Mouse (Mus musculus): ENCODE measurements around the gene Fastk. TPM values are rescaled to one million over a fixed set of nuclear protein-coding genes. Genes with fewer than 3 reads are reported as not detected.

Gene Fastk
- polyA plus RNA-seq, 1 experiment, result 148 TPM

DNA sequence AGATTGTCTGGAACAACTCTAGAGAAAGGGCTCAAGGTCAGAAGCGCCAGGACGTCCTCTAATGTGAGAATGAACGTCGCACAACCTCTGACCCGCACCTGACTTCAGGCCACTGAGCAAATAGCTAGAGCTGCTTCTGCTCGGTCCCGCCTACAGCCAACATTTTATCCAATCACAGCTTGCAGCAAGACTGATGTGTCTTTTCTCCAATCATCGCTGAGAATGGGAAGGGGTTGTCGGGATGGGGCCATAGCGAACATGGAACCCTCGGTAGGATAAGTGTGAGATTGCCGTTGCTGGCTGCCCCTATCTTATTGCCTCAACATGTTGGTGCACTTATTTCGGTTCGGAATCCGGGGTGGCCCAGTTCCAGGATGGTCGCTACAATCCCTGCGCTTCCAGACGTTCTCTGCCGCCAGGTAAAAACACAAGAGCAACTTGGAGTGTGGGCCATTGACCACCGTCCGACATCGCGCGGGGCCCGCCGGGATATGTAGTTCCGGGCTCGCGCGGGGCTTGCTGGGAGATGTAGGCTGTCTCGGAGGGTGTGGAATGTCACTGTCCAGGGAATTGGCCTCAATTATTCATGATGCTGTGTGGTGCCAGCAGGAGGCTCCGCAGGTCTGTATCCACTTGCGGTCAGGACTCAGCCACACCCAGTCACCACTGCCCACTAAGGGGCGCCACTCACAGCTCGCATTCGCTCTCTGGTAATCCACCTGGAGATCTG lies 50.8 kb downstream of the Fastk start:
- Histone ChIP-seq H3K4me3 (ENCODE audit: insufficient read depth, low read depth, low read length) (peak overlapping the region; percentile 76), H3K4me1 (ENCODE audit: control insufficient read depth, insufficient read depth, insufficient read length, low read length) (peaks cover 2% of the 10 kb centered on the region; the same call in 1 of the 2 replicates), H3K27ac (replicated peaks; ENCODE audit: low read depth, low read length) (peak overlapping the region; percentile 94)

DNA sequence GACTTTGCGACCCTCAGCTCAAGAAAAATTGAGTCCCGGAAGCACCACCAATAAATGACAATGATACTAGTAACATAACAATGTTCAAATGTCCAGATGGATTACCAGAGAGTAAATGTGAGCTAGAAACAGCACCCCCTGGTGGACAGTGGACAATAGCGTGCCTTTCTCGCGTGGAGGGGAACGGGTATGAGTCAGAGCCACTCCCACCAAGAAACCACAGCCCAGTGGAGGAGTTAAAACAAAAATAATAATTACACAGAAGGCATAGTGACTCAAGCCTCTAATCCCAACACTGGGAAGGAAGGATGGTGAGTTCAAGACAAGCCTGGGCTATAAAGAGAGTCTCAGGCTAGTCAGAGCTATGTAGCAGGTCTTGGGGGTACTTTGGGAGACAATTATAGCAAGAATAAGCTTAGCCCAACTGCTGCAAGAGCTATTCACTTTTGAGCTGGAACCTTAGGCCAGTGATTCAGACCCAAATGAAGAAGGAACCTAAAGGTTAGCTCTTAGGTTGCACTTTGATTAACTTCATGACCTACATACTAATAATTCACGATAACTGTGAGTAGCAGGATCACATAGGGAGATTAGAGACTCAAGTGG lies 51.6 kb downstream of the Fastk start, which contains the start of gene Abcb8:
Gene Abcb8, plus strand, starts transcription at position 272 of the 606 bp plus-strand sequence.
- Histone ChIP-seq H3K27ac (replicated peaks; ENCODE audit: low read depth, low read length) (peak within 1 kb of the TSS; percentile 94), H3K4me3 (ENCODE audit: insufficient read depth, low read depth, low read length) (peak within 1 kb of the TSS; percentile 76), H3K4me1 (ENCODE audit: control insufficient read depth, insufficient read depth, insufficient read length, low read length) (peaks cover 2% of the 10 kb centered on the region)

- Histone ChIP-seq H3K4me3 (ENCODE audit: insufficient read depth, low read depth, low read length) (no peak overlapping the region), H3K27ac (replicated peaks; ENCODE audit: low read depth, low read length) (no peak overlapping the region), H3K4me1 (ENCODE audit: control insufficient read depth, insufficient read depth, insufficient read length, low read length) (peaks cover 2% of the 10 kb centered on the region)
These were observed 52.4 kb downstream of the Fastk start for GRCm38 (mm10) chr5:24392724-24393123.

GRCm38 (mm10) chr5:24391864-24392263 lies 53.2 kb downstream of the Fastk start, which contains the start of gene Atg9b:
Atg9b (minus strand) TSS chr5:24392143.
- H3K4me1 ChIP-seq (ENCODE audit: control insufficient read depth, insufficient read depth, insufficient read length, low read length), result peaks cover 5% of the 10 kb centered on the region
- H3K27ac ChIP-seq (replicated peaks; ENCODE audit: low read depth, low read length), result no peak within 1 kb of the TSS
- H3K4me3 ChIP-seq (ENCODE audit: insufficient read depth, low read depth, low read length), result no peak within 1 kb of the TSS

DNA sequence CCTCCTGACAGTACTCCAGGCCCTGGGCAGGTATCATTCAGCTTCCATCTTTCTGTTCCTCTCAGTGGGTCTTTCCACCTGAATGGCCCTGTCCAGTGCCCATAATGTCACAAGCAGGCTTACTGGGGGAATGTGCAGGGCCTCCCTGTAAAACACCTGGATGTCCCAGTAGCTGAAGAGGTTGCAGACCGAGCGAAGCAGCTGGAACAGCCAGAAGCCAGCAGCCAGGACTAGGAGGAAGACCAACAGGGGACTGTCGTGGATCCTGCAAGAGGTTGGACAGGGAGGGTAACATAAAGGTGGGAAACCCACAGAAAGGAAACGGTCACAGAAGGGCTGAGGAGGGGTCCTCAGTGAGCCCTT lies 55.4 kb downstream of the Fastk start:
- Histone ChIP-seq H3K4me1 (ENCODE audit: control insufficient read depth, insufficient read depth, insufficient read length, low read length) (peaks cover 10% of the 10 kb centered on the region), H3K4me3 (ENCODE audit: insufficient read depth, low read depth, low read length) (no peak overlapping the region), H3K27ac (replicated peaks; ENCODE audit: low read depth, low read length) (no peak overlapping the region; the same call in 1 of the 2 replicates)

GRCm38 (mm10) chr5:24389011-24389657 lies 56.0 kb downstream of the Fastk start:
- peaks cover 10% of the 10 kb centered on the region for H3K4me1 ChIP-seq (ENCODE audit: control insufficient read depth, insufficient read depth, insufficient read length, low read length)
- H3K4me3 ChIP-seq (ENCODE audit: insufficient read depth, low read depth, low read length), result no peak overlapping the region
- no peak overlapping the region; the same call in 1 of the 2 replicates for H3K27ac ChIP-seq (replicated peaks; ENCODE audit: low read depth, low read length)

Other genes starting within 250 kb of the Fastk start
- gene Kcnh2, start 93.7 kb downstream of the Fastk start, polyA plus RNA-seq (2012; ENCODE audit: insufficient read depth, insufficient read length, missing spikeins), result 1.4 and 2.3 TPM in 2 replicates
- gene Nos3, start 80.5 kb downstream of the Fastk start, polyA plus RNA-seq (2012; ENCODE audit: insufficient read depth, insufficient read length, missing spikeins), result 10.2 and 11.2 TPM in 2 replicates
- 5.8 and 6.2 TPM in 2 replicates for gene Atg9b, start 53.1 kb downstream of the Fastk start, polyA plus RNA-seq (2012; ENCODE audit: insufficient read depth, insufficient read length, missing spikeins)
- 107 and 122 TPM in 2 replicates for gene Abcb8, start 51.6 kb downstream of the Fastk start, polyA plus RNA-seq (2012; ENCODE audit: insufficient read depth, insufficient read length, missing spikeins)
- gene Asic3, start 31.9 kb downstream of the Fastk start, polyA plus RNA-seq (2012; ENCODE audit: insufficient read depth, insufficient read length, missing spikeins), result not detected in 2 replicates
- 51.3 and 56.7 TPM in 2 replicates for gene Cdk5, start 21.8 kb downstream of the Fastk start, polyA plus RNA-seq (2012; ENCODE audit: insufficient read depth, insufficient read length, missing spikeins)
- gene Slc4a2, start 21.4 kb downstream of the Fastk start, polyA plus RNA-seq (2012; ENCODE audit: insufficient read depth, insufficient read length, missing spikeins), result 8.2 and 14.9 TPM in 2 replicates
- 3.8 and 11.7 TPM in 2 replicates for gene Tmub1, start 2.6 kb upstream of the Fastk start, polyA plus RNA-seq (2012; ENCODE audit: insufficient read depth, insufficient read length, missing spikeins)
- 17.2 and 23.2 TPM in 2 replicates for gene Agap3, start 6.9 kb upstream of the Fastk start, polyA plus RNA-seq (2012; ENCODE audit: insufficient read depth, insufficient read length, missing spikeins)
- not detected in 2 replicates for gene Gbx1, start 81.9 kb upstream of the Fastk start, polyA plus RNA-seq (2012; ENCODE audit: insufficient read depth, insufficient read length, missing spikeins)
- 0.59 and 0.67 TPM in 2 replicates for gene Asb10, start 95.7 kb upstream of the Fastk start, polyA plus RNA-seq (2012; ENCODE audit: insufficient read depth, insufficient read length, missing spikeins)
- gene 4931409K22Rik, start 111.5 kb upstream of the Fastk start, polyA plus RNA-seq (2012; ENCODE audit: insufficient read depth, insufficient read length, missing spikeins), result not detected in 2 replicates
- gene Abcf2, start 132.2 kb upstream of the Fastk start, polyA plus RNA-seq (2012; ENCODE audit: insufficient read depth, insufficient read length, missing spikeins), result 27.8 and 32.1 TPM in 2 replicates
- 5.8 and 10.2 TPM in 2 replicates for gene Chpf2, start 141.5 kb upstream of the Fastk start, polyA plus RNA-seq (2012; ENCODE audit: insufficient read depth, insufficient read length, missing spikeins)
- gene Smarcd3, start 179.1 kb upstream of the Fastk start, polyA plus RNA-seq (2012; ENCODE audit: insufficient read depth, insufficient read length, missing spikeins), result 15.3 and 16.7 TPM in 2 replicates
- gene Nub1, start 240.2 kb upstream of the Fastk start, polyA plus RNA-seq (2012; ENCODE audit: insufficient read depth, insufficient read length, missing spikeins), result 20.3 and 26.1 TPM in 2 replicates

All from brown adipose tissue, adult 24 weeks (tissue).